Mouse (Mus musculus) heart, adult 18-20 months (tissue): ENCODE data around the gene Fam45a. TPM values are rescaled to one million over a fixed set of nuclear protein-coding genes. Genes with fewer than 3 reads are reported as not detected.
"Not testable (repeated sequence)": the region's sequence is repeated elsewhere in the genome, so short reads cannot be mapped to it uniquely, and the experiment has no call there.

Source experiments
- DNase-seq, 2 experiments: peaks; one replicate each; pipeline ENCODE4 v3.0.0; 2021 to 2022; ENCODE audit warnings: mixed read lengths in 1 of 2
- microRNA-seq, 2 experiments: library from miRNA; unstranded; fragments of <30 nt; microRNA quantifications; one replicate each; pipeline ENCODE4 v1.2.0; 2022
- total RNA-seq, 2 experiments: library from RNA; stranded (reverse); gene quantifications; 2 replicates each; pipeline ENCODE4 v1.2.3; 2021

Gene Fam45a
- total RNA-seq, 2 experiments from 2014 or later = 15.5 to 17.0 TPM

- DNase-seq = no peak
These were observed 31.9 kb downstream of the Fam45a start for GRCm38 (mm10) chr19:60843324-60843723.

GRCm38 (mm10) chr19:60845731-60846130, 34.3 kb downstream of the Fam45a start:
- no peak for DNase-seq

GRCm38 (mm10) chr19:60860868-60861700, 49.7 kb downstream of the Fam45a start, which contains the start of gene Sfxn4:
Gene Sfxn4, minus strand, starts transcription at chr19:60861479.
- DNase-seq = peak; percentile 95 to 97

GRCm38 (mm10) chr19:60866169-60866568, 54.8 kb downstream of the Fam45a start:
- not testable (repeated sequence) for DNase-seq

GRCm38 (mm10) chr19:60870489-60870888, 59.1 kb downstream of the Fam45a start:
- DNase-seq = no peak

- no peak for DNase-seq
These were observed 60.0 kb downstream of the Fam45a start for GRCm38 (mm10) chr19:60871366-60871765.

- DNase-seq = no peak
These were observed 60.9 kb downstream of the Fam45a start for GRCm38 (mm10) chr19:60872272-60872671.

- DNase-seq = peak; percentile 30 to 36
These were observed 62.1 kb downstream of the Fam45a start for GRCm38 (mm10) chr19:60873501-60873900.

- peak; percentile 99 for DNase-seq
These were observed 62.8 kb downstream of the Fam45a start, which contains the start of gene Prdx3 for GRCm38 (mm10) chr19:60874064-60874694. Gene Prdx3, minus strand, starts transcription at chr19:60874556.

- peak; percentile 44 to 67 for DNase-seq
These were observed 71.7 kb downstream of the Fam45a start for GRCm38 (mm10) chr19:60883129-60883528.

Small RNA genes within 50 kb of the gene (microRNA-seq; reads per million reads assigned to microRNA genes)
- 0 reads per million in 2 experiments for gene mmu-mir-3084-1

Other genes with a start within 250 kb of the Fam45a start
- 10 to 100 TPM; 29.3 to 30.1 TPM for gene Cacul1, start 230.6 kb upstream of the Fam45a start, total RNA-seq
- gene Nanos1, start 55.6 kb upstream of the Fam45a start, total RNA-seq = under 1 TPM; 0.17 to 0.26 TPM
- gene Eif3a, start 20.9 kb upstream of the Fam45a start, total RNA-seq = 100 to 1,000 TPM; 103 to 114 TPM
- gene Sfxn4, start 49.9 kb downstream of the Fam45a start, total RNA-seq = 1 to 10 TPM; 7.4 to 9.5 TPM
- gene Prdx3, start 63.0 kb downstream of the Fam45a start, total RNA-seq = 100 to 1,000 TPM; 412 to 431 TPM
- 10 to 100 TPM; 28.3 to 42.0 TPM for gene Grk5, start 78.2 kb downstream of the Fam45a start, total RNA-seq